Mouse (Mus musculus): ENCODE data around the gene Aph1a.
"Not testable (repeated sequence)": the region's sequence is repeated elsewhere in the genome, so short reads cannot be mapped to it uniquely, and the experiment has no call there.

Aph1a gene

GRCm38 (mm10) chr3:95923429-95923828 lies 29.7 kb downstream of the Aph1a start:
- DNase-seq = not testable (repeated sequence)

DNA sequence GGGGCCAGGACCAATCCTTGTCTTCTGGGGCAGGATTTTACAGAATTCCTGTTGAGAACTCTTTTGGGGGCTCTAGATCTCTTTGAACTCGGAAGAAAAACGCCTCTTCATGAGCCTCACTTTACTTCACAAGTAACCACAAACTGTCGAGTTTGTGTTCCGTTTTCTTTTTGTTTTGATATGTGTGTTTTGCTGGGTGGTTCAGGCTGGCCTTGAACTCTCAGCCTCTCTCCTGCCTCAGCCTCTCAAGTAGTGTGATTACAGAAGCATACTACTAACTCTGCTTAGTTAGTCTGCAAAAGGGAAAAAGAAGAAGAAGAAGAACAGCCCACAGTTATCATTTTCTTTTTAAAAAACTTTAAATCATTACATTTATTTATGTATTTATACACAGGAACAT lies 30.4 kb downstream of the Aph1a start:
- no peak for DNase-seq

DNA sequence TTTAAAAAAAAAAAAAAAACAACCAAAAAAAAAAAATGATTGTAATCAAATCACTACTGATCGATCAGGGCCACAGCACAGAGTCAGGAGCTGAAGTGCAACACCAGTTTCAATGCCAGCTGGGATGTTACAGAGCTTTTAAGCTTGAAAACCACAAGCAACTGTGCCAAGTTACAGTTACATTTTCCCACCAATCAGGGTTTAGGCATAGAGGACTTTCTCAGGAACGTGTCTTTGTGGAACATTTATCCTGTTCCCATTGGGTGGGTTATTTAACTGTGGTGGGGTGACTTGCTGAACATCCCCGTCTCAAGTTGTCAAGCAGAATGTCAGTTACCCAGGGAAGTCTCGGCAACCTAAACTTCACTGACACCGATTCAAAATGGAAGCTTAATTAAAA lies 31.3 kb downstream of the Aph1a start:
- DNase-seq = no peak

GRCm38 (mm10) chr3:95928261-95928657 lies 34.5 kb downstream of the Aph1a start:
- no peak for DNase-seq

- DNase-seq = peak; percentile 98
Measured at GRCm38 (mm10) chr3:95928658-95929503, 35.1 kb downstream of the Aph1a start, which contains the start of gene Anp32e. Gene Anp32e, plus strand, starts transcription at chr3:95929246.

DNA sequence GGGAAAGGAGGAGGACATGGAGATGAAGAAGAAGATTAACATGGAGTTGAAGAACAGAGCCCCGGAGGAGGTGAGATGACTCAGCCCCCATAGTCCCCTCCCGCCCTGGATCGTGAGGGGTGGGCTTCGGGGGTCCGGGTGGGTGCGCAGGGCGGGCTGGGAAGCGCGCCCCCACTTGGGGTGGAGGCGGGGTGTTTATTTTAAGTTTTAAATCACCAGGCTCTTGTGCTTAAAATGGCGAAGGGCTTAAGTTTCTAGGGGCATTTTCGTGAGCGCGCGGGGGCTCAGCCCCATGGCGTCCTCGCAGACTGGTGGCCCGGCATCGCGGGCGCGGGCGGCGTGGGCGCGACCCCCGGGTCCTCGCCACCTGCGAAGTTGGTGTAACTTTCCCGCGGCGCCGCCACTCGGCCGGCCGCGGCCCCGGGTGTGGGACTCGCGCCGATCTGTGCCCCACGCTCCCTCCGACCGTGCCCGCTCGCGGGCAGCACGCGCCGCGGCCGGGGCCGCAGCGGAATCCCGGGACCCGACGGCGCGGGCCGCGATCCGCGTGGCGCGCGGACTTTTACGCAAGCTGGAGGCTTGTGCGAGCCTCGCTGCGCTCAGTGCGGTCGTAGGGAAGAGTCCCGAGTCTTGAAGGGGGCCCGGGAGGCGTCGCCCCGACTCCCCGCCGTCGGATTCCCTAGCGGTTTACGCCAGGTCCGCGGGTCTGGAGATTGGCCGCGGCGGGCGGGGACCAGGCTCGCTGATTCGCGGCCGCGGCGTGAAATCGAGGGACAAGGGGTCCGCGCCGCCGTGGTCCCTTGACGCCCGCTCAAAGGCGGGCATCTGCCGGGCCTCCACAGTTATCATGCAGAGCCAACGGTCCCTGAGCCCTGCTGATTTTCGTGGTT lies 36.1 kb downstream of the Aph1a start:
- DNase-seq = peak; percentile 77

- peak; percentile 9 for DNase-seq
Measured at GRCm38 (mm10) chr3:95930471-95930789, 36.7 kb downstream of the Aph1a start.

DNA sequence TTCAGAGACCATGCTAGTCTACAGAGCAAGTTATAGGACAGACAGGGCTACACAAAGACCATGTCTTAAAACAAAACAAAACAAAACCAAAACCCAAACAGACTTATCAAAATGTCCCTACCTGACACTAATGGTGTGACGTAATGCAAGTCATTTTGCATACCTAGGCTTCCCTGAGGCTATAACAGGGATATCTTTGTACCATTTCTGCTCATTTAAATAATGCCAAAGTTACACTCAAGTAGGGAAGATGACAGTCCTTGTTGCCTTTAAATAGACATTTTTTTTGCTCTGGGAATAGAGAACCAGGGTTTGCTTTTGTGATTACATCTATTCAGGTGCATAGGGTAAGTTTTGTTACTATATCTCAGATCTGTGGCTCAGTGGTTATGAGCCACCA lies 37.7 kb downstream of the Aph1a start:
- DNase-seq = no peak

- no peak for DNase-seq
Measured at GRCm38 (mm10) chr3:95932157-95932556, 38.4 kb downstream of the Aph1a start.

DNA sequence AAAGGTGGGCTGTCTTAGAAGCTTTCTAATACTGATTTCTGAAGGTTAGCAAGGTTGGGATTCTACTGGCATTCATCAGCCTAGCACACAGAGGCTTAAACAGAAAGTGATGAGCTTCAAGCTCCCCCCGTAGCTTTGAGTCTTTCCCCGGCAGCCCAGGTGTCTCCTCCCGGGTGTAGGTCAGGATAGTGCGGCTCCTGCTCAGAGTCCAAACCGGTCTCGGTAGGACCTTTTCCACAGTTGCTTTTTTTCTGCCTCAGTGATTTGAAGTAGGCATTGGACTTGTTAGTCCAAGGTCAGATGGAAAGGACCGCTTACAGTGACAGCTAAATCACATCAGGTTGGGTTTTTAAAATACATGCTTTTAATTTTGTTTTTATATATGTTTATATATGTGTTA lies 38.8 kb downstream of the Aph1a start:
- no peak for DNase-seq

DNA sequence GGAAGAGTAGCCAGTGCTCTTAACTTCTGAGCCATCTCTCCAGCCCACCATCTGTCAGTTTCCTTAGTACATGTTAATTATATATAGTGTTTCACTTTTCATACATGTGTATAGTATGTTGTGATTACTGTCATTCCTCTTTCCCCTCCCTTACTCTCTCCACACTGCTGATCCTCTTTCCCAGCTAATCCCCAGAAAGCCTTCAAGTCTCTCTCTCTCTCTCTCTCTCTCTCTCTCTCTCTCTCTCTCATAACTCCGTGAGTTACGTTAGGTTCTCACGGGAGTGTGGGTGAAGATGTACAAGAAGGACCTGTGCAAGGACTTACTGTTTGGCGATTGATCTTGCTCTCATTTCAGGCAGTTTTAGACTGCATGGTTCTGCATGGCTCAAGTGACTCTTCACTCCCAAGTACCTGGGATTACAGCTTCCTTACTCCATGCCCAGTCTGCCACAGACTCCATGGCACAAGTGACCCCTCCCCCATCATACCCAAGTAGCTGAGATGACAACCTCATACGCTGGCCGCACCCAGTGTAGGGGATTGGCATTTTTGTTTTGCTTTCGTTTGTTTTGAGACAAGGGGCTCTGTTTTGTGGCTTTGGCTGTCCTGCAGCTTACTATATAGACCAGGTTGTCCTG lies 39.5 kb downstream of the Aph1a start:
- peak; percentile 36 for DNase-seq

- no peak for DNase-seq
Measured at GRCm38 (mm10) chr3:95934448-95934847, 40.7 kb downstream of the Aph1a start.

DNA sequence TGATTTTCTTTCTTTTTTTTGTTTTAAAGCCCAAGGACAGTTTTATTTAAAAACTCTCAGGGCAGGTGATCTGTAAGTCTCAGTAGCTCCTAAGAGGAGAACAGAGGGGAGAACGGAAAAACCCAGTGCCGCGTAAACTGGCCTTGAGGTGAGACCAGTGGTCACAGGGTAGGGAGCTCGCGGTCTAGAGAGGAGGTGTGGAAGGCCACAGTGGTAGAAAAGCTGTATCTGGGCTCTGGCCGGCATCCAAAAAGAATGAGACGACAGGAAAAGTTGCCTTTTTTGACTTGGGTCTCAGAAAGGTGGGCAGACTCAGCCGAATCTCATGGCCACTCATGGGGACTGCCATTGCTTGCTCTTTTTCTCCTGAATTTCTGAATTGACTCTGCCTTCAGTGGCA lies 44.4 kb downstream of the Aph1a start:
- no peak for DNase-seq

GRCm38 (mm10) chr3:95938835-95939234 lies 45.1 kb downstream of the Aph1a start:
- DNase-seq = peak; percentile 24

DNA sequence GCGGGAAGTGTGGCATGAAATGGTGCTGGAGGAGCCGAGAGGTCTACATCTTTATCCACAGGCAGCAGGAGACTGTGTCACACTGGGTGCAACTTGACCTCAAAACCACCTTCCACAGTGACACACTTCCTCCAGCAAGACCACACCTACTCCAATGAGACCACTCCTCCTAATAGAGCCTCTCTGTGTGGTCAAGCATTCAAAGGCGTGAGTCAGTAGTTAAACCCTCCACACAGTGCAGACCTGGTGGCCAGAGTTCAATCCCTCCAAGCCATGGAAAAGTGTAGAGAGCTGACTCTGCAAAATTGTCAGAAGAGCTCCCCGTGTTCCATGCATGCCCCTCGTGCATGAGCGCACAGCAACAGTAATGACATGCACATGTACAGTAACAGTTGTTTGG lies 49.0 kb downstream of the Aph1a start:
- DNase-seq = no peak

DNA sequence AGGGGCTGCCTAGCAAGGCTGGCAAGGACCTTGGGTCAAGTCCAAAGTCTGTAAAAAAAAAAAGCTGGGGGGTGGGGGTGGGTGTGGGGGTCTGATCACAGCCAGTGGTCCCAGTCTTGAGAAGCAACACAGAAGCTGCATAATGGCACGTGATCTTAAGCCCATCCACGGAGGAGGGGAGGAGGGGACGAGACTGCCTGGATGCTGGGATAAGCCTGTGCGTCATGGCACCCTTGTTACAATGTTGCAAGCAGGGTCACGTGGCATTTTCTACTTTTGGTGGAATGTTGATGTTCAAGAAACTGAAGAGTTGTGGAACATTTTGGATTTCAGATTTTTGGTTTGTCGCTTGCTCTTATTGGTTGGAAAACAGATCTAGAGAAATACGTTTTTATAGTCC lies 49.5 kb downstream of the Aph1a start:
- no peak for DNase-seq

- DNase-seq = no peak
Measured at GRCm38 (mm10) chr3:95944742-95945141, 51.0 kb downstream of the Aph1a start.

DNA sequence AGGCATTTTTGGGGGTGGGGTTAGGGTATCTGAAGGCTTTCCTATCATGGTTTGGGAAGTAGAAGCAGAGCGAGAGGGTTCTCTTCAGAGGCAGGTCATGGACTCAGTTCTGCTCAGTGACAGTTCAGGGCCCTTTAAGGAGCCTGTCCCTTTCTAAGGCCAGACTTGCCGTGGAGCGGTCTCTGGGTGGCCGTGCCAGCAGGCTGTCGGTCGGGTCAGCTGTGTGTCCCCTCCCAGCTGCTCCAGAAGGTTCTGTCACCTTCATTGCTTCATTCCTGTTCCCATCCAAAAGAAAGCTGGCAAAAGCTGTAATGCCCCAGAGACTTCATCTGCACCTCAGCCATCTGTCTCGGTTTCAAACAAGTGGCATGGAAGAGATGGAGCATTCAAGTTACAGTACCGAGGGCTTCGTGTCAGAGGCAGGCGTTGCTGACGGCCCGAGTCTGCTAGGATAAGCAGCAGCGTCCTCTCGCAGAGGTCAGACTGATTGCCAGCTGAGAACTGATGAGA lies 52.0 kb downstream of the Aph1a start:
- peak; percentile 22 for DNase-seq

All from lung, postnatal 10 days (tissue).